Mouse (Mus musculus): ENCODE data around the gene Pdgfra.

Gene Pdgfra

GRCm38 (mm10) chr5:75155741-75156553 is 3.9 kb downstream of the Pdgfra start:
- peak; percentile 65 to 79 for DNase-seq (ENCODE audit: low spot score in 2 of 2)

GRCm38 (mm10) chr5:75156554-75157036 is 4.5 kb downstream of the Pdgfra start:
- DNase-seq (ENCODE audit: low spot score in 2 of 2): peak; percentile 28 to 60

- DNase-seq (ENCODE audit: low spot score in 2 of 2): peak; percentile 19 to 61
Measured at GRCm38 (mm10) chr5:75157038-75157437, 4.9 kb downstream of the Pdgfra start.

GRCm38 (mm10) chr5:75160530-75161170 is 8.6 kb downstream of the Pdgfra start:
- DNase-seq (ENCODE audit: low spot score in 2 of 2): no peak

GRCm38 (mm10) chr5:75161586-75161985 is 9.5 kb downstream of the Pdgfra start:
- DNase-seq (ENCODE audit: low spot score in 2 of 2): no peak

- no peak for DNase-seq (ENCODE audit: low spot score in 2 of 2)
Measured at GRCm38 (mm10) chr5:75163289-75163951, 11.3 kb downstream of the Pdgfra start.

GRCm38 (mm10) chr5:75164688-75165087 is 12.6 kb downstream of the Pdgfra start:
- no peak for DNase-seq (ENCODE audit: low spot score in 2 of 2)

GRCm38 (mm10) chr5:75169837-75170236 is 17.7 kb downstream of the Pdgfra start:
- DNase-seq (ENCODE audit: low spot score in 2 of 2): no peak

- DNase-seq (ENCODE audit: low spot score in 2 of 2): no peak
Measured at GRCm38 (mm10) chr5:75171859-75172258, 19.8 kb downstream of the Pdgfra start.

- no peak for DNase-seq (ENCODE audit: low spot score in 2 of 2)
Measured at GRCm38 (mm10) chr5:75179249-75179648, 27.2 kb downstream of the Pdgfra start.

- peak in 1 of 2 experiments; percentile 74 for DNase-seq (ENCODE audit: low spot score in 2 of 2)
Measured at GRCm38 (mm10) chr5:75179726-75180290, 27.7 kb downstream of the Pdgfra start.

- no peak for DNase-seq (ENCODE audit: low spot score in 2 of 2)
Measured at GRCm38 (mm10) chr5:75183653-75184052, 31.6 kb downstream of the Pdgfra start.

GRCm38 (mm10) chr5:75184112-75184511 is 32.0 kb downstream of the Pdgfra start:
- DNase-seq (ENCODE audit: low spot score in 2 of 2): no peak

GRCm38 (mm10) chr5:75184693-75185235 is 32.7 kb downstream of the Pdgfra start:
- no peak for DNase-seq (ENCODE audit: low spot score in 2 of 2)

- no peak for DNase-seq (ENCODE audit: low spot score in 2 of 2)
Measured at GRCm38 (mm10) chr5:75185584-75185983, 33.5 kb downstream of the Pdgfra start.

- no peak for DNase-seq (ENCODE audit: low spot score in 2 of 2)
Measured at GRCm38 (mm10) chr5:75189319-75189987, 37.4 kb downstream of the Pdgfra start.

- DNase-seq (ENCODE audit: low spot score in 2 of 2): no peak
Measured at GRCm38 (mm10) chr5:75193107-75193506, 41.0 kb downstream of the Pdgfra start.

- DNase-seq (ENCODE audit: low spot score in 2 of 2): no peak
Measured at GRCm38 (mm10) chr5:75198413-75198812, 46.3 kb downstream of the Pdgfra start.

- DNase-seq (ENCODE audit: low spot score in 2 of 2): no peak
Measured at GRCm38 (mm10) chr5:75199698-75200365, 47.7 kb downstream of the Pdgfra start.

- DNase-seq (ENCODE audit: low spot score in 2 of 2): no peak
Measured at GRCm38 (mm10) chr5:75200366-75200724, 48.3 kb downstream of the Pdgfra start.

- DNase-seq (ENCODE audit: low spot score in 2 of 2): no peak
Measured at GRCm38 (mm10) chr5:75207905-75208304, 55.8 kb downstream of the Pdgfra start.
